13 mouse cellular contexts compared by ENCODE assay signal in genomic region chr9:43015786-43016185, GRCm38 (mm10).
DNase-seq lines count a peak whose midpoint lies in the region; ATAC-seq and TF ChIP-seq lines count a peak whose summit lies in the region.
"Had no signal": no experiment of that assay in that cellular context is flagged by ENCODE, and none has a peak within 500 bp of the region (broad histone marks: within the 10 kb centered on the region; RNA-seq: fewer than 3 reads in every experiment).

No protein-coding gene starts in this region.

- DNase-seq in hindbrain, postnatal 0 days (ENCODE audit: low spot score): peak; percentile 42
- no peak for DNase-seq in lung, postnatal 0 days (ENCODE audit: low spot score)
- DNase-seq in lung, postnatal 4 days: no peak
- peak; percentile 22 for DNase-seq in NIH3T3 (ENCODE audit: low read depth)
- peak; percentile 19 for DNase-seq in retina, postnatal 1 day
- no peak for DNase-seq in spleen, adult 18-20 months
- DNase-seq in yolk sac, embryonic 10.5 days (ENCODE audit: low spot score): no peak
- DNase-seq: cerebellum, postnatal 25 days; gastrocnemius, postnatal 14 days had no signal

- 89% methylated on average over 5 of the region's 5 CpGs for WGBS in hindbrain, postnatal 0 days
- WGBS in hindbrain, embryonic 13.5 days: 88% methylated on average over 5 of the region's 5 CpGs
- WGBS in lung, postnatal 0 days: 86% methylated on average over 5 of the region's 5 CpGs

- H3K4me2 ChIP-seq in hindbrain, postnatal 0 days (ENCODE audit: low read depth, low read length): no peak overlapping the region
- H3K4me2 ChIP-seq in hindbrain, embryonic 13.5 days: no peak overlapping the region
- H3K4me2 ChIP-seq in lung, postnatal 0 days (replicated peaks; ENCODE audit: low read depth, low read length): no peak overlapping the region
- H3K4me2 ChIP-seq: embryonic facial prominence, embryonic 12.5 days; forebrain, embryonic 12.5 days; liver, embryonic 15.5 days had no signal

- ATAC-seq in hindbrain, postnatal 0 days: no peak
- ATAC-seq in hindbrain, embryonic 13.5 days (ENCODE audit: low FRiP score): no peak
- ATAC-seq in lung, postnatal 0 days: peak; percentile 30; the same call in 1 of the 2 replicates

- H3K9ac ChIP-seq in hindbrain, postnatal 0 days (replicated peaks; ENCODE audit: low read length): no peak overlapping the region
- no peak overlapping the region for H3K9ac ChIP-seq in hindbrain, embryonic 13.5 days
- no peak overlapping the region for H3K9ac ChIP-seq in lung, postnatal 0 days (replicated peaks; ENCODE audit: low read depth)
- H3K9ac ChIP-seq: embryonic facial prominence, embryonic 12.5 days; forebrain, embryonic 12.5 days; liver, embryonic 15.5 days had no signal

- H3K36me3 ChIP-seq in hindbrain, postnatal 0 days (ENCODE audit: insufficient read depth, low read length): peaks cover 12% of the 10 kb centered on the region; the same call in 1 of the 2 replicates
- H3K36me3 ChIP-seq in hindbrain, embryonic 13.5 days: peaks cover 54% of the 10 kb centered on the region
- H3K36me3 ChIP-seq in lung, postnatal 0 days (ENCODE audit: insufficient read depth, low read length): peaks cover 24% of the 10 kb centered on the region

- no peak for TF ChIP-seq EP300 in lung, postnatal 0 days (IDR thresholded peaks at IDR 0.05)

- no peaks in the 10 kb centered on the region for H3K9me3 ChIP-seq in hindbrain, postnatal 0 days (ENCODE audit: low read length)
- H3K9me3 ChIP-seq in hindbrain, embryonic 13.5 days: no peaks in the 10 kb centered on the region
- no peaks in the 10 kb centered on the region for H3K9me3 ChIP-seq in lung, postnatal 0 days (ENCODE audit: low read length)
- H3K9me3 ChIP-seq: embryonic facial prominence, embryonic 12.5 days; forebrain, embryonic 12.5 days; liver, embryonic 15.5 days had no signal

- H3K27ac ChIP-seq in hindbrain, postnatal 0 days: no peak overlapping the region
- no peak overlapping the region for H3K27ac ChIP-seq in hindbrain, embryonic 13.5 days
- no peak overlapping the region for H3K27ac ChIP-seq in lung, postnatal 0 days (ENCODE audit: low read length)
- H3K27ac ChIP-seq: embryonic facial prominence, embryonic 12.5 days; forebrain, embryonic 12.5 days; liver, embryonic 15.5 days had no signal

- peak; percentile 54 for TF ChIP-seq CTCF in hindbrain, postnatal 0 days (IDR thresholded peaks at IDR 0.05; ENCODE audit: low read depth)
- TF ChIP-seq CTCF in lung, postnatal 0 days (IDR thresholded peaks at IDR 0.05): peak; percentile 62

- no peaks in the 10 kb centered on the region for H3K4me1 ChIP-seq in hindbrain, postnatal 0 days (ENCODE audit: insufficient read depth, low read length)
- H3K4me1 ChIP-seq in hindbrain, embryonic 13.5 days (replicated peaks): no peaks in the 10 kb centered on the region
- H3K4me1 ChIP-seq in lung, postnatal 0 days (ENCODE audit: insufficient read depth, low read depth, low read length): no peaks in the 10 kb centered on the region
- H3K4me1 ChIP-seq: embryonic facial prominence, embryonic 12.5 days; forebrain, embryonic 12.5 days; liver, embryonic 15.5 days had no signal

- no peaks in the 10 kb centered on the region for H3K27me3 ChIP-seq in hindbrain, postnatal 0 days (ENCODE audit: insufficient read depth, low read length)
- H3K27me3 ChIP-seq in hindbrain, embryonic 13.5 days: no peaks in the 10 kb centered on the region
- no peaks in the 10 kb centered on the region for H3K27me3 ChIP-seq in lung, postnatal 0 days (replicated peaks; ENCODE audit: insufficient read depth, low read length)
- H3K27me3 ChIP-seq: embryonic facial prominence, embryonic 12.5 days; forebrain, embryonic 12.5 days; liver, embryonic 15.5 days had no signal

- H3K4me3 ChIP-seq in hindbrain, postnatal 0 days (ENCODE audit: low read length): no peak overlapping the region
- H3K4me3 ChIP-seq in hindbrain, embryonic 13.5 days: no peak overlapping the region
- no peak overlapping the region for H3K4me3 ChIP-seq in lung, postnatal 0 days (ENCODE audit: low read depth, low read length)
- H3K4me3 ChIP-seq: embryonic facial prominence, embryonic 12.5 days; forebrain, embryonic 12.5 days; liver, embryonic 15.5 days had no signal

Comparison
In these comparisons a context has a peak if more than half of its experiments do, and no peak if none do; other contexts are left out.
1. DNase-seq: peak in hindbrain, postnatal 0 days (single experiment), NIH3T3 (single experiment) and retina, postnatal 1 day (single experiment); none in lung, postnatal 0 days (single experiment), lung, postnatal 4 days (0 of 2), spleen, adult 18-20 months (0 of 2) and yolk sac, embryonic 10.5 days (single experiment).